Mouse (Mus musculus) intestine, postnatal 0 days (tissue): ENCODE measurements at regions not wholly inside any gene's neighbourhood (a gene's known extent, or its start where the extent isn't known, plus 50 kb on each side); places are given as distances from the start of the nearest gene placed in this dataset.

Source experiments
- ATAC-seq: fragments of 200-750 bp; cut with Nextera tagmentation; 2 replicates; pipeline ENCODE4 v1.8.0; 2017; ENCODE audit warnings: mild to moderate bottlenecking, moderate TSS enrichment, moderate library complexity
- H3K27ac ChIP-seq: fragments of 300-500 bp; sonication (generic); 2 replicates; pipeline ENCODE4 v1.5.1; 2014; ENCODE audit warnings: mild to moderate bottlenecking, low read depth, low read length, moderate library complexity
- H3K27me3 ChIP-seq: fragments of 300-500 bp; sonication (generic); replicated peaks from 2 replicates; pipeline ENCODE4 v1.6.1; 2014; ENCODE audit warnings: low read length, mixed read lengths; ENCODE audit not compliant: control insufficient read depth, insufficient read depth
- H3K36me3 ChIP-seq: fragments of 300-500 bp; sonication (generic); 2 replicates; pipeline ENCODE4 v1.6.1; 2014; ENCODE audit warnings: mild to moderate bottlenecking, moderate library complexity; ENCODE audit not compliant: control insufficient read depth, insufficient read depth
- H3K4me1 ChIP-seq: fragments of 300-500 bp; sonication (generic); replicated peaks from 2 replicates; pipeline ENCODE4 v1.6.1; 2014; ENCODE audit warnings: antibody characterized with exemption, low read length, mixed read lengths; ENCODE audit not compliant: control insufficient read depth, insufficient read depth
- H3K4me2 ChIP-seq: fragments of 300-500 bp; sonication (generic); replicated peaks from 2 replicates; pipeline ENCODE4 v1.6.1; 2014; ENCODE audit warnings: low read depth, mild to moderate bottlenecking, moderate library complexity
- H3K4me3 ChIP-seq: fragments of 300-500 bp; sonication (generic); 2 replicates; pipeline ENCODE4 v1.5.1; 2014; ENCODE audit warnings: low read depth, low read length
- H3K9ac ChIP-seq: fragments of 300-500 bp; sonication (generic); 2 replicates; pipeline ENCODE4 v1.6.1; 2014; ENCODE audit warnings: mild to moderate bottlenecking, low read depth, low read length
- H3K9me3 ChIP-seq: fragments of 300-500 bp; sonication (generic); 2 replicates; pipeline ENCODE4 v1.6.1; 2016; ENCODE audit warnings: mixed run types; ENCODE audit not compliant: control insufficient read depth
- CTCF ChIP-seq: sonication (generic); IDR thresholded peaks from 2 replicates; pipeline ENCODE4 v1.5.1; 2016; ENCODE audit warnings: low read depth, mild to moderate bottlenecking, control low read depth, antibody characterized with exemption, moderate library complexity
- WGBS: fragments of 180-500 bp; shearing (Covaris S2); extraction: QIAGEN DNeasy Blood & Tissue Kit; methylation state at CpG from one replicate; pipeline ENCODE4 v1.1.7; 2014; 5-methylcytosine and 5-hydroxymethylcytosine counted together

DNA sequence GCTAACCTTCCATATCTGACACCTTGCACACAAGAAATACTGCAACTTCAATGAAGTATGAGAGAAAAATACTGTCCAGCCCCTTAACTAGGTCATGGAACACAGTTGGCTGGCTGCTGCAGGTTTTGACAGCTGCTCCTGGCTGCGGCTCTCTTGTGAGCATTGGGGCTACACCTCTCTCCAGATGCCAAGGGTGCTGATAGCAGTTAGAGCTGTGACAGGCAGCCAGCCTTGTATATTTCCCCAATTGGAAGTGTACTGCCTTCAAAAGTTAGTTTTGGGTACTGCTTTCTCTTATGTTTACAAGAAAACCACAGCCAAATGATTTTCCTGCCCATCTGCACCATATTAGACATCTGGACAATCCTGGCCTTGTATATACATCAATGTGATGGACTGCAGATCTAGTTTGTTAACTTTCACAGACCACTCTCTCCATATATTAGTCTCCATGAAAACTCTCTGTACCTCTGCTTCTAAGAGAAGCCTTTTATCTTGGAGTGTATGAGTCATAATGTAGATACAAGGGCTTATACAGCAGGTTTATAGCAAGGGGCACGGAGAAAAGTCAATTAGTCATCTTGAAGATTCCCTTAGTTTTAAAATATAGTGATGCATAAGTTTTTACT is 470.0 kb upstream of the Tecrl start:
- H3K4me3 ChIP-seq: no peak overlapping the region
- no peaks in the 10 kb centered on the region for H3K9me3 ChIP-seq
- no peak for ATAC-seq
- H3K27ac ChIP-seq: no peak overlapping the region
- no peaks in the 10 kb centered on the region for H3K36me3 ChIP-seq
- no peak overlapping the region for H3K9ac ChIP-seq
- no peaks in the 10 kb centered on the region for H3K4me1 ChIP-seq
- WGBS: 34% methylated on average over 2 of the region's 2 CpGs
- no peaks in the 10 kb centered on the region for H3K27me3 ChIP-seq
- no peak for TF ChIP-seq CTCF
- H3K4me2 ChIP-seq: no peak overlapping the region

DNA sequence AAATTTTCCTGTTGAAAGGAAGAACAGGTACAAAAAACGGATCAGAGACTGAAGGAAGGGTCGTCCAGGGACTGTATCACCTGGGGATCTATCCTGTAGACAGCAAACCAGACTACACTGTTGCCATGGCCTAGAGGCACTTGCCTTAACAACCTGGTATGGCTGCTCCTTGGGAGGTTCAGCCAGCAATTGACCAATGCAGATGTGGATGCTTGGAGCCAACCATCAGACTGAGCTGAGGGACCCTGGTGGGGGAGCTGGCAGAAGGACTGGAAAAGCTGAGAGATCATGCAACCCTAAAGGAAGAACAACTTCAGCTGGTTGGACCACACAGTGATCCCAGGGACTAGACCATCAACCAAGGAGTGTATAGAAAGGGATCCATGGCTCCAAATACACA is 456.3 kb upstream of the Tecrl start:
- Histone ChIP-seq H3K4me1 (no peaks in the 10 kb centered on the region), H3K27me3 (no peaks in the 10 kb centered on the region), H3K27ac (no peak overlapping the region), H3K4me2 (no peak overlapping the region), H3K36me3 (no peaks in the 10 kb centered on the region), H3K9ac (no peak overlapping the region), H3K4me3 (no peak overlapping the region), H3K9me3 (0 out of 2 replicates have a peak, but pooled peaks cover 3% of the 10 kb centered on the region)
- TF ChIP-seq CTCF: no peak
- ATAC-seq: no peak
- 63% methylated on average over 2 of the region's 2 CpGs for WGBS

DNA sequence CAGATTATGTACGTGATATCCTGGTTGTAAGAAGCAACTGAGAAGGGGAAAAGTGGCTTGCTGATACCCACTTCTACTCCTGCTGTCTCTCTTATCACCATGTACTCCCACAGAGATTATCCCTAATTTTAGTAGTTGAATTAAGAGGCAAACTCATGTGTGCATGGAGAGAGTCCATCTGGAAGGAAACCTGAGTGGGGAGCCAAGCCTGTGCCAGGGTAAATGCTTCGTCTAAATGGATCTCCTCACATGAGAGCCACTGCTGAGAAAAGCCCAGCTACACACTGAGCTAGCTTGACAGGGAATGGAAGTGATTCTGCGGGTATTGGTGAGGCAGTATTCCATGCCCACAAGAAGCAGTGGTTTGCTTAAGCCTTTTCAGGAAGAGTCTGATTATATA is 445.0 kb upstream of the Tecrl start:
- no peaks in the 10 kb centered on the region for H3K36me3 ChIP-seq
- ATAC-seq: no peak
- WGBS: 81% methylated on average over 3 of the region's 3 CpGs

DNA sequence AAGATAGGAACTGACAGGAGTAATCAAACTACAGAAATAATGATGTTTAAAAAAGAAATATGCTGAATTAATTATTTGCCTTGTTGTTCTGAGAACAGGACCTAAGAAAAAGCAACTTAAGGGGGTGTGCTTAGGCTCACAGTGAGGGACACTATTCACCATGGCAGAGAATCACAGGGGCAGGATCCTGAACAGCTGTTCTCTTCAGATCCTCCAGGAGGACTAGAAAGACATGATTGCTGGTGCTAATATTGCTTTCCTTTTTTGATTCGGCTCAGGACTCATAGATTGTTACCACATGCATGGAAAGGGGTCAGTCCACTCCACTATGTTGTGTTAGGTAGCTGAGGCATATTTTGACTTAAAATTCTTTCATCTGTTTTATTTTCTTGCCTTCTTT is 425.4 kb upstream of the Tecrl start:
- Histone ChIP-seq H3K9ac (no peak overlapping the region), H3K27ac (no peak overlapping the region), H3K4me2 (no peak overlapping the region), H3K4me3 (no peak overlapping the region), H3K9me3 (no peaks in the 10 kb centered on the region), H3K27me3 (no peaks in the 10 kb centered on the region), H3K36me3 (no peaks in the 10 kb centered on the region), H3K4me1 (no peaks in the 10 kb centered on the region)
- WGBS: 50% methylated on average over 1 of the region's 1 CpGs
- TF ChIP-seq CTCF: no peak
- no peak for ATAC-seq

More for the DNA sequence above, 445.0 kb upstream of the Tecrl start:
- Histone ChIP-seq H3K4me1 (no peaks in the 10 kb centered on the region), H3K4me3 (no peak overlapping the region), H3K9me3 (no peaks in the 10 kb centered on the region), H3K4me2 (no peak overlapping the region), H3K27ac (no peak overlapping the region), H3K9ac (no peak overlapping the region), H3K27me3 (no peaks in the 10 kb centered on the region)
- TF ChIP-seq CTCF: no peak

DNA sequence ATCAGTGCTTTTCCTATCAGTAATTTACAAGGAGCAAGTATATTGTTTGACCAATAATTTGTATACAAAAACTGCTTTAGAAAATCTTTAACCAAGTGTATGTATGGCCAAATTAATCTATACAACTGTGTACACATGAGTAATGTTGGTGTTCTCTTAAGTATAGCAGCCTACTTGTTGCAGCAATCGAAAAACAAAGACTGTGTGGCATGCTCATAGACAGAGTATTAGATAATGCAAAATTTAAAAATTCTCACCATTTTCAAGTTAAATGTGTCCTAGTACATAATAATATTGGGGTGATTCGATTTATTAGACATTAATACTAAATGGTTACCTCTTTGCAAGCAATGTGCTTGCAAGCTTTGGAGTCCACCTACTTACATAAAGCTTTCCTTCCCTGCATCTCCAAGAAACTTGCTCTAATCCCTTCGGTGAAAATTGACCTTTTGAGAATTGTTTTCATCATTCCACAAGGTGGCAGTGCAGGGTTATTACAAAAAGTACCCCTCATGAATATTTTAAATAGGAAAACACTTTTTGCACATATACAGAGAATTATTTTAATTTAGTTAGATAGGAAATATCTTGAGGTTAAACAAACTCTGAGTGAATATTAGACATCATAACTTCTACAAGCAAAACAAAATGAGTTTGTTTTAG is 423.4 kb upstream of the Tecrl start:
- WGBS: 25% methylated on average over 3 of the region's 3 CpGs
- H3K9me3 ChIP-seq: no peaks in the 10 kb centered on the region
- H3K27ac ChIP-seq: no peak overlapping the region
- no peak overlapping the region for H3K4me2 ChIP-seq
- H3K4me3 ChIP-seq: no peak overlapping the region
- H3K4me1 ChIP-seq: no peaks in the 10 kb centered on the region
- ATAC-seq: no peak
- H3K36me3 ChIP-seq: no peaks in the 10 kb centered on the region
- peak; percentile 53 for TF ChIP-seq CTCF
- no peak overlapping the region for H3K9ac ChIP-seq
- H3K27me3 ChIP-seq: no peaks in the 10 kb centered on the region

DNA sequence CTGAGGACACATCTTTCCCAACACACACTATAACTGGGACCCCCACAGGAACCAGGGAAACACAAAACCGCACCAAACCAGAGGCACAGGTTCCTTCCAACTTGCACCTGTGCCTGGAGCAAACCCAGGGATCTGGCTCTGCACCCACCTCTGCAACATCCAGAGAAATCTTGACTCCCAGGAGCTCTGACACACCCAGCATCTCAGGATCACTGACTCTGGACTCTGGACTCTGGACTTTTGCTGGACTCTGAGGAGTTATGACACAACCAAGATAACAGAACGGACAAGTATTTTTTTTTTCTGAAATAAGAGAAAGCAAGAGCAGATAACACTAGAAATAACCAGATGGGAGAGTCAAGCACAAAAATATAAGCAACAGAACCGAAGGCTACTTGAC is 386.9 kb upstream of the Tecrl start:
- ATAC-seq: peak; percentile 80

More for the DNA sequence above, 386.9 kb upstream of the Tecrl start:
- Histone ChIP-seq H3K27me3 (no peaks in the 10 kb centered on the region), H3K9ac (no peak overlapping the region), H3K4me2 (no peak overlapping the region), H3K27ac (no peak overlapping the region), H3K36me3 (no peaks in the 10 kb centered on the region), H3K4me1 (no peaks in the 10 kb centered on the region), H3K4me3 (no peak overlapping the region), H3K9me3 (no peaks in the 10 kb centered on the region)
- 66% methylated on average over 3 of the region's 3 CpGs for WGBS
- no peak for TF ChIP-seq CTCF
